Mouse (Mus musculus) heart, postnatal 0 days (tissue): ENCODE measurements around the gene Rimklb. TPM values are rescaled to one million over a fixed set of nuclear protein-coding genes. Genes with fewer than 3 reads are reported as not detected.

Experiments used
- ATAC-seq: fragments of 200-750 bp; cut with Nextera tagmentation; 2 replicates; pipeline ENCODE4 v1.8.0; 2017; ENCODE audit warnings: low read depth, moderate number of reproducible peaks, moderate library complexity; ENCODE audit not compliant: insufficient read depth
- DNase-seq: peaks from one replicate; pipeline ENCODE4 v3.0.0-alpha.2; 2016; ENCODE audit warnings: low spot score
- H3K27ac ChIP-seq: fragments of 300-500 bp; sonication (generic); 2 replicates; pipeline ENCODE4 v1.5.1; 2014; ENCODE audit warnings: low read depth, mild to moderate bottlenecking
- H3K27me3 ChIP-seq: fragments of 300-500 bp; sonication (generic); 2 replicates; pipeline ENCODE4 v1.6.1; 2014; ENCODE audit warnings: low read length, mixed read lengths; ENCODE audit not compliant: control insufficient read depth, insufficient read depth
- H3K36me3 ChIP-seq: fragments of 300-500 bp; sonication (generic); replicated peaks from 2 replicates; pipeline ENCODE4 v1.6.1; 2014; ENCODE audit warnings: low read length, mixed read lengths; ENCODE audit not compliant: control insufficient read depth, insufficient read depth
- H3K4me1 ChIP-seq: fragments of 300-500 bp; sonication (generic); 2 replicates; pipeline ENCODE4 v1.6.1; 2014; ENCODE audit warnings: antibody characterized with exemption; ENCODE audit not compliant: control insufficient read depth, insufficient read depth
- H3K4me2 ChIP-seq: fragments of 300-500 bp; sonication (generic); 2 replicates; pipeline ENCODE4 v1.6.1; 2014; ENCODE audit warnings: low read depth, mild to moderate bottlenecking, low read length, moderate library complexity
- H3K4me3 ChIP-seq: fragments of 300-500 bp; sonication (generic); 2 replicates; pipeline ENCODE4 v1.5.1; 2014; ENCODE audit warnings: low read depth, low read length
- H3K9ac ChIP-seq: fragments of 300-500 bp; sonication (generic); replicated peaks from 2 replicates; pipeline ENCODE4 v1.6.1; 2014; ENCODE audit warnings: low read depth, low read length, mixed read lengths
- H3K9me3 ChIP-seq: fragments of 300-500 bp; sonication (generic); replicated peaks from 2 replicates; pipeline ENCODE4 v1.6.1; 2016; ENCODE audit warnings: low read length; ENCODE audit not compliant: control insufficient read depth
- CTCF ChIP-seq: IDR thresholded peaks from 2 replicates; pipeline ENCODE4 v1.5.1; 2016; ENCODE audit warnings: antibody characterized with exemption, control low read depth, low read depth
- EP300 ChIP-seq: IDR thresholded peaks from 2 replicates; pipeline ENCODE4 v1.6.1; 2016; ENCODE audit warnings: antibody characterized with exemption, low read depth
- WGBS: fragments of 180-500 bp; shearing (Covaris S2); extraction: QIAGEN DNeasy Blood & Tissue Kit; methylation state at CpG from one replicate; pipeline ENCODE4 v1.1.7; 2014; 5-methylcytosine and 5-hydroxymethylcytosine counted together
- polyA plus RNA-seq: library from polyadenylated mRNA; unstranded; fragments of >200 nt; fragmentation: Nextera tagmentation; extraction: Ambion mirVana; gene quantifications from 2 replicates; pipeline ENCODE4 v1.2.1, GENCODE M21; 2015
- total RNA-seq: library from RNA; depleted of rRNA; stranded (reverse); fragments of >200 nt; gene quantifications from 2 replicates; pipeline ENCODE4 v1.2.3, GENCODE M21; 2014; ENCODE audit warnings: low replicate concordance

The Rimklb gene
- total and polyA plus RNA-seq, 2 experiments from 2014 or later, result 0.79 TPM; not detected in 1

DNA sequence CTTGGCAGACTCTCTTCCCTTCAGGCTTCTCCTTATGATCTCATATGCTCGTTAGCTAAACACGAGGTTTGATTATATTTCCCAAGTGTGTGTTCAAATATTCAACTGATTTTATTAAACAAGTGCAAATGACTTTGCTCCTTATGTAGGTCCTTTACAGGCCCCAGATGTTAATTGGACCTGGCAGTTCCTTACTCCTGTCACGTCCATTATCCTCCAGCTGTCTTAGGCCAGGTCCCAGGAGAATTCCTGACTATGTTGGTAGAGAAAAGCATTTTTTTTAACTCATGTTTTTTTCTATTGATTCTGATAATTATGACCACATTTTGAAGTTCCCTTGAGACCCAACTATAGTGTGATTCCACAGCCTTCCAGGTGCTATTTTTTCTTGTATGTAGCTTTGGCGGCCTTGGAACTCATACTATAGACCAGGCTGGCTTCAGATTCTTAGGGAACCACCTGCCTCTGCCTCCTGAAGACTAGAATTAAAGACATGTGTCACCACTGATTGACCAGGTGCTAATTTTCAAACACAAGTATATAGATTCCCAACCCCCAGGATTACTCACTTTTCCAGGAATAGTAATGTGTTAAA, 57.8 kb downstream of the Rimklb start:
- H3K27ac ChIP-seq, result no peak overlapping the region
- H3K4me2 ChIP-seq, result no peak overlapping the region
- H3K9ac ChIP-seq, result no peak overlapping the region
- H3K27me3 ChIP-seq, result no peaks in the 10 kb centered on the region
- 73% methylated on average over 4 of the region's 4 CpGs for whole genome bisulfite sequencing
- H3K4me3 ChIP-seq, result no peak overlapping the region
- no peak for ATAC-seq
- no peaks in the 10 kb centered on the region for H3K4me1 ChIP-seq
- no peaks in the 10 kb centered on the region for H3K9me3 ChIP-seq
- H3K36me3 ChIP-seq, result no peaks in the 10 kb centered on the region
- no peak for TF ChIP-seq EP300
- no peak for TF ChIP-seq CTCF
- no peak for DNase-seq

DNA sequence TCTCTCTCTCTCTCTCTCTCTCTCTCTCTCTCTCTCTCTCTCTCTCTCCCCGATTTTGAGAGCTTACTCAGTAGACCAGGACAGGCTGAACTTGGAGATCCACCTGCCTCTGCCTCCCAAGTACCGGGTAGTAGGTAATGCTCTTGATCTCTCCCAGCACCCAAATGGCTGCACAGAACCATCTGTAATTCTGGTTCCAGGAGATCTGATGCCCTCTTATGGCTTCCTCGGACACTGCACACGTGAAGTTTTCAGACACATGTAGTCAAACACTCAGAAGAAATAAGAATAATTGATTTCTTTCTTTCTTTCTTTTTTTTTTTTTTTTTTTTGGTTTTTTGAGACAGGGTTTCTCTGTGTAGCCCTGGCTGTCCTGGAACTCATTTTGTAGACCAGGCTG, 59.3 kb downstream of the Rimklb start:
- H3K36me3 ChIP-seq, result no peaks in the 10 kb centered on the region
- WGBS, result 77% methylated on average over 4 of the region's 4 CpGs
- ATAC-seq, result no peak
- TF ChIP-seq EP300 (no peak), CTCF (no peak)
- no peak overlapping the region for H3K9ac ChIP-seq
- no peaks in the 10 kb centered on the region for H3K4me1 ChIP-seq
- H3K4me2 ChIP-seq, result no peak overlapping the region
- H3K27ac ChIP-seq, result no peak overlapping the region
- no peak overlapping the region for H3K4me3 ChIP-seq
- H3K27me3 ChIP-seq, result no peaks in the 10 kb centered on the region
- H3K9me3 ChIP-seq, result no peaks in the 10 kb centered on the region
- DNase-seq, result no peak

DNA sequence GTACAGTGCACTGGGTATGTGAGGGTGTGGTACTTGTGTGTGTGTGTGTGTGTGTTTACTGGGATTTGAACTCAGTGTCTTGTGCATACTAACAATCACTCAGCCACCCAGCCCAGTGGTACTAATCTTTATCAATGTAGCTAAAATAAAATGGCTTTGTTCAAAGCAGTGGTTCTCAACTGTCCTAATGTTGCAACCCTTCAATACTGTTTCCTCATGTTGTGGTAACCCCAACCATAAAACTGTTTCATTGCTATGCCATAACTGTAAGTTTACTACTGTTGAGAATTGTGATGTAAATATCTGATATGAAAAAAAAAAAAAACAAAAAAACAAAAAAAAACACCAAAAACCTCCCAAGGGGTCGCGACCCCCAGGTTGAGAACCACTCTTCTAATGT, 63.3 kb downstream of the Rimklb start:
- H3K9me3 ChIP-seq, result no peaks in the 10 kb centered on the region
- DNase-seq (no peak), ATAC-seq (no peak)
- H3K4me1 ChIP-seq, result no peaks in the 10 kb centered on the region
- 90% methylated on average over 2 of the region's 2 CpGs for WGBS
- H3K4me3 ChIP-seq, result no peak overlapping the region
- H3K4me2 ChIP-seq, result no peak overlapping the region
- no peak overlapping the region for H3K9ac ChIP-seq
- no peak overlapping the region for H3K27ac ChIP-seq
- H3K36me3 ChIP-seq, result no peaks in the 10 kb centered on the region
- H3K27me3 ChIP-seq, result no peaks in the 10 kb centered on the region
- TF ChIP-seq CTCF (no peak), EP300 (no peak)

DNA sequence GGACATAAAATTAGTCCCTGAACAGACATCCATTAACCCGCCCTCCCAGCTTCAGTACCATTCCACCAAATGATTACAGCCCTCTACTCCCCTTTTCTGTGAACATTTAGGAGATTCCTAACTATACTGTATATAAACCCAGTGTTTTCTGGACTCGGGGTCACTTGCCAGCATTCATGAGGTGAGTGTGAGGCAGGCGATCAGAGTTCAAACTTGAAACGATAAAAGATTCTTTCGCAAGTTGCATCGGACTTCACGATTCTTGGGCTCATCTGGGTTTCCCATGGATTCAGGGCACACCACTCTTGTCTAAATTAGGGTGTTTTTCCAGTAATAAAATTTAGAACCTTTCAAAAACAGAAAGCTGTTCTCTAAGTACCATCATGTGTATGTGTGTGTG, 71.1 kb downstream of the Rimklb start:
- DNase-seq (no peak), ATAC-seq (no peak)
- Histone ChIP-seq H3K4me2 (no peak overlapping the region), H3K27me3 (no peaks in the 10 kb centered on the region), H3K4me1 (no peaks in the 10 kb centered on the region), H3K9ac (no peak overlapping the region), H3K9me3 (no peaks in the 10 kb centered on the region; the same call in 1 of the 2 replicates), H3K36me3 (no peaks in the 10 kb centered on the region), H3K27ac (no peak overlapping the region), H3K4me3 (no peak overlapping the region)
- TF ChIP-seq CTCF (no peak), EP300 (no peak)
- WGBS, result 78% methylated on average over 7 of the region's 7 CpGs

DNA sequence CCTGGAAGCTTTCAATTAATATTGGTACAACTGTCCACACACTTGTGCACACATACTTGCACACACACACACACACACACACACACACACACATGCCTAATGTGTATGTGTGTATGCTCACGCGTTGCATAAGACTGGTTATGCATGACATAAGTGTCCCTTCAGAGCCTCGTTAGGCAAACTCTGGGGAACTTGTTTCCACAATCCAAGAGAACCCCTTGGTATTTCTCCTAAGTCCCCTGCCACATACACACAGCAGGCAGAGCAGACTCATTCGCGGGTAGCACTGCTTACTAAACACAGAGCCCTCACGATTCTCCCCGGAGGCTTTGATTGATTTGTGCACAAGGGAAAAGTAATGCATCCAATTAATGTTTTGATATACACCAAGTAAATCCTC, 81.5 kb downstream of the Rimklb start:
- WGBS, result 75% methylated on average over 7 of the region's 7 CpGs
- no peak for ATAC-seq
- TF ChIP-seq CTCF (no peak), EP300 (no peak)

DNA sequence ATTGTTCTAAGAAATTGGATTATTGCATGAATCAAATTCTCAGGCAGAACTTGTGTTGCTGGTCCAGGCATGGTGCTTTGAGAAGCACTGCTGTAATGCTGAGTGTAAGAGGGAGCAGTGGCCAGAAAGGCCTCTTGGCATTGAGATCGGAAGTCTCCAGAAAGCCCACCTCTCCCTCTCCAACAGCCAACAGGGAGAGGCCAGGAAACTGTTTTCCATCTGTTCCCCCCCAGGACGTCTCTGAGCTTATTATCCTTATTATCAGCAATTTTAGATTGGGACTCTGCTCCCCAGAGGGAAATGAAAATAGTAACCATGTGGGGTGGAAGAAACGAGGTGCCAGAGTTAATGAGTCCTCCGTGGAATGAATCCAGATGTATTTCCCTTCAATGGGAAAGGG, 82.2 kb downstream of the Rimklb start:
- 40% methylated on average over 4 of the region's 4 CpGs for WGBS
- no peak for DNase-seq
- H3K9me3 ChIP-seq, result no peaks in the 10 kb centered on the region
- H3K4me3 ChIP-seq, result no peak overlapping the region
- no peak overlapping the region for H3K27ac ChIP-seq
- no peak overlapping the region for H3K4me2 ChIP-seq
- ATAC-seq, result no peak
- H3K4me1 ChIP-seq, result no peaks in the 10 kb centered on the region
- no peaks in the 10 kb centered on the region for H3K36me3 ChIP-seq
- TF ChIP-seq CTCF (no peak), EP300 (no peak)
- no peaks in the 10 kb centered on the region for H3K27me3 ChIP-seq
- no peak overlapping the region for H3K9ac ChIP-seq

More for the DNA sequence above, 81.5 kb downstream of the Rimklb start:
- Histone ChIP-seq H3K27ac (no peak overlapping the region), H3K4me1 (no peaks in the 10 kb centered on the region), H3K27me3 (no peaks in the 10 kb centered on the region), H3K9me3 (no peaks in the 10 kb centered on the region), H3K9ac (no peak overlapping the region), H3K36me3 (no peaks in the 10 kb centered on the region), H3K4me2 (no peak overlapping the region), H3K4me3 (no peak overlapping the region)
- no peak for DNase-seq
